Mouse (Mus musculus) ovary, adult 18-20 months (tissue): Measurements from ENCODE around the gene 2810004N23Rik.

ENCODE experiments used
- DNase-seq: peaks from one replicate; pipeline ENCODE4 v3.0.0; 2022; ENCODE audit warnings: low spot score, mixed read lengths

Gene 2810004N23Rik

DNA sequence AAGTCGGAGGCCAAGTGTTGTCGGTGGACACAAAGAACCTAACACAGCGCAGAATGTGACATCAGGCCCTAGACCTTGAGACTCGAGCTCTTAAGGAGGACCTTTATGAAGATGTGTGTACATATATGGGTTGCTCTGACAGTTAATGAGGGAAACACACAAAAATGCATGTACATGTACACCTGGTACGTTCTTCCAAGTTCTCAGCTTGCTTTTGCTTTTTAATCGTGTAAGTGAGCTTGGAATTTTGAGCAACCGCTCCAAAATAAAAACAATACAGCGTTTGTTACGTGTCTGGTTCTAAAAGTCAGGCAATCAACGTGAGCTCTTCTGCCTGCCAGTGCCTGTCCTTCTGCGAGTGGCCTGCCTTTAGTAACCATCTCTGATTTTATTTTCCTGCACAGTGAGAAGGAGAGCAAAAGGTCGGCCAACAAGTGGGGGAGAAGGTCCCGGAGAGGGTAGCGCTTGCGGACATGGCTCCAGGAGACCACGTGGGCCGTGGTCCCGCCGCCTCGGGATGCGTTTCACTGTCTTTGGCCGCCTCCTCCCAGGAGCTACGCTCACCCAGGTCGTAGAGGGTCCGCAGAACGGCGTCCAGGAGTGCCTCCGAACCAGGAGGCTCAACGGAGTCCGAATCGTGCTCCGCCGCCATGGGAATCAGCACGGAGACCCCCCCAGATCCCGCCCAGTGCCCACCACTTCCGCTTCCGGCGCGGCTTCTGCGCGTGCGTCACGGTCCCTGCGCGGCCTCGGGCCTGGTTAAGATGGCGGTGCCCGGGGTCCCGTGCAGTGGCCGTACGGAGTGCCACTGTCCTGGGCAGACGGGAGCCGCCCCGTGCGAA is at the start of gene 2810004N23Rik, which contains the start of gene Gnpat:
2810004N23Rik (minus strand) TSS at position 800 of the 842 bp plus-strand sequence.
Gnpat (plus strand) TSS at position 713 of the 842 bp plus-strand sequence.
- peak; percentile 87 for DNase-seq

GRCm38 (mm10) chr8:124911938-124912872 is 49.3 kb upstream of the 2810004N23Rik start:
- DNase-seq = no peak

DNA sequence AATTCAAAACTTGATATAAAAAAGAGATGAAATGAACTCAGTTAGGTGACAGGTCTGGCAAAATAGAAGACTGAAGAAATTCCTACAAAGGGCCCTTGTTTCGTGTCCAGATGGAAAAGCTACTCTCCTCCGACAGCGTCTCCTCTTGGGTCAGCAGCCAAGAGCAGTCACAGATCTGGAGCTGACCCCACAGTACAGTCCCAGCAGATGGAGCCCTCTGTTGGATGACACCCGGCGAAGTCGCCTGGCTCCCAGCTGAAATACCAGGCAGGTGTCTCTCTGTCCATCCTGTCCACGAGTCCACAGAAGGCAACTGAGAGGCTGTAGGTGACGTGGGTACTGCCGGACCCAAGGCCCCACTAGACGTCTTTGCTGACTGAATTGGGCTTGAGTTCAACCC is 47.4 kb upstream of the 2810004N23Rik start:
- DNase-seq = no peak

- DNase-seq = no peak
Observed at GRCm38 (mm10) chr8:124909936-124910335, 47.0 kb upstream of the 2810004N23Rik start.

DNA sequence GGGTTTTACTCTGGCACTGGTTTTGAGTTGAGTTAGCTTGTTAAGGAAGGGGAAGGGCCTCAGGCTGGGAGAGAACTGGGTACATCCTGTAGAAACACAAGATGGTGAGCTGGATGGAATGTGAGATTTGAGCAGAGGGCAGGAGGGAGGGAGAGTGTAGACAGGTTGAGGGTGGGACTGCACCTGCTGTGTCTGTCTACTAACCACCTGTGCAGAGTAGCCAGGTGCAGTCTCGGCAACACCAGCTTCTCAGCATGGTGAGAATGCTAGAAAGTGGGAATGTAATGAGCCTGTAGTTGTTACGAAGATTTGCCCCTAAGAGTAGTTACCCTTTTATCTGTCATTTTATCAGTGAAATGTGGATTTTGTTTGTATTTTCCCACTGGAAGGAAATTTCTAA is 42.6 kb upstream of the 2810004N23Rik start:
- DNase-seq = no peak

GRCm38 (mm10) chr8:124903198-124903597 is 40.3 kb upstream of the 2810004N23Rik start:
- no peak for DNase-seq

DNA sequence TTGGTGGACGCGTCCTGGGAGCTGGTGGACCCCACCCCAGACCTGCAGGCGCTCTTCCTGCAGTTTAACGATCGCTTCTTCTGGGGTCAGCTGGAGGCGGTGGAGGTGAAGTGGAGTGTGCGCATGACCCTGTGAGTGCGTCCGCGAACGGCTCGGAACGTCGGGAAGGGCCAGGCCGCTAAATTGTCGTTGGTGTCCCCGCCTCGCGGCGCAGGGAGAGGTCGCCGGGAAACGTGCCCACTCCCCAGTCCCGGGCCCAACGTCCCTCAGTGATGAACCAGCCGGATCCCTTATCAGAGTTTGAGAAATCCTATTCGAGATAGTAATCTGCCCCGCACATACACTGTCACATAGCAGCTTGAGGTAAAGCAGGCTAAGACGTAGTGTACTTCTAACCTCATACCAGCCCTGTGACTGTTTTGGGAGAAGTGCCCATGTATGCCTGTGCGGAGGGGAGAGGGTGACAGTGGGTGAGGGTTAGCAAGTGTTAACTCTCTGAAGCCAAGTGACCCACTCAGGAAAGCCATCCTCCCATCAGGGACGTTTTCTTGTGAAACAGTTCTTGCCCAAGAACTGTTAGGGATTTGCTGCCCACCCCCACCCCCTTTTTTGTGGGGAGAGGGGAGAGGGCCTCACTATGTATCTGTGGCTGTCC is 35.5 kb upstream of the 2810004N23Rik start:
- DNase-seq = no peak

DNA sequence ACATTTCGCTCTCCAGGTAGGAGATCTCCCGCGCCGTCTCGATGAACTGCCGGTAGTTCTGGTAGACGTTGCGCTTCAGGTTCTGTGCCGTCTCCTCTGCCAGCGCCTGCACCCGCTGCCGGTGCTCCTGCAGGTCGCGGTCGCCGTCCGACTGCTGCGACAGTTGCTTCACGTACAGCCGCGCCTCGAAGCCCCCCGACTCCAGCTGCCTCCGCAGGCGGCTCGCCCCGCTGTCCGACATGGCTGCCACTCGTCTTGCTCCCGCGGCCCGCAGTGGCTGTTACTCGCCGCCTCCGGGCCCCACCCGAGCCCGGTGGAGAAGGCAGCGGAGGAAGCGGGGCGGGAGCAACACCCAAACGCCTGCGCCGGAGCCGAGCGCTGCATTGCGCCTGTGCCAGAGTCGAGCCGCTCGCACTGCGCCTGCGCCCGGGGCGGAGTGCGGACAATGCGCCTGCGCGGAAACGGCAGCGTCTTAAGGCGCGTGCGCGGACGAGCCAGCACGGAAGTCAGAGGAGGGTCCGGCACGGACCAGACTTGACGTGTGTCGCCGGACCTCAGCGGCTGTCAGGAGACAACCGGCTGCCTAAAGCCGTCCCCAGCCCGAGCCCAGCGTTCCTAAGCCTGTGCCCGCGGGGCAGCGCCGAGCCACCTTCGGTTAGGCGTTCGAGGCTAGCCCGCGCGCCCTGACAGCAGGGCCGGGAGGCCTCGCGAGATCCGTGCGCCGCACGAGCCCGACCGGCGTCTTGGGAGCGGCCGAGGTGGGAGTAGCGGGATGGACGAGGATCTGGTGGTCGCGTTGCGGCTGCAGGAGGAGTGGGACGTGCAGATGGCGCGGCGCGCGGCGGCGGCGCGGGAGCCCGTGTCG is 34.7 kb upstream of the 2810004N23Rik start, which contains the start of the genes Exoc8 and Sprtn:
Exoc8 (minus strand) TSS at position 320 of the 865 bp plus-strand sequence.
Sprtn (plus strand) TSS at position 501 of the 865 bp plus-strand sequence.
- DNase-seq = peak; percentile 93

GRCm38 (mm10) chr8:124896632-124897385 is 33.9 kb upstream of the 2810004N23Rik start:
- peak; percentile 64 for DNase-seq

DNA sequence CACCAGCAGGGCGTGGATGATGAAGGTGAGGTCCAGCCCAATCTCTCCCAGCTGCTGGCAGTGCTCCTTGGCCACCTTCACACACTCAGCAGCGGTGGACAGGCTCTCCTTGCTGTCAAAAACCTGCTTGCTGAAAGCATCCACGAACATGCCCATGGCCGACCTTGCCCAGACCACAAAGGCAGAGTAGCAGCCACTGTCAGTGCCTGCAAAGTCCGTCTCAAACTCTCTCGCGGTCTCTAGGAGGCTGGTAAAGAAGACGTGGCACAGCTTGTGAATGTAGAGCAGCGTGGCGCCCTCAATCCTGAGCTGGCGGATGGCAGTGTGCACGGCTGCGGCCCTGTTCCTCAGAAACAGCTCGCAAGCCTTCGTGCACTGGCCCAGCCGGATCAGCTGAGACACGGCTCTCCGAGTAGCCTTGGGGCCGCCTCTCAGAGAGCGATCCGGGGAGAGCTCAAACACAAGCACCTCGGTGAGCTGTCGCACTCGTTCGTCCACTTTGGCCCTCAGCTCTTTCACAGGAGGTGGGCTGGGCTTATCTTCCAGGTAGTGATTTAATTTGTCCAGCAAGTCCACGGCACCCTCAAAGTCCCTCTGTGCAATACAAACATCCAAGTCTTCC is 33.2 kb upstream of the 2810004N23Rik start:
- DNase-seq = no peak

DNA sequence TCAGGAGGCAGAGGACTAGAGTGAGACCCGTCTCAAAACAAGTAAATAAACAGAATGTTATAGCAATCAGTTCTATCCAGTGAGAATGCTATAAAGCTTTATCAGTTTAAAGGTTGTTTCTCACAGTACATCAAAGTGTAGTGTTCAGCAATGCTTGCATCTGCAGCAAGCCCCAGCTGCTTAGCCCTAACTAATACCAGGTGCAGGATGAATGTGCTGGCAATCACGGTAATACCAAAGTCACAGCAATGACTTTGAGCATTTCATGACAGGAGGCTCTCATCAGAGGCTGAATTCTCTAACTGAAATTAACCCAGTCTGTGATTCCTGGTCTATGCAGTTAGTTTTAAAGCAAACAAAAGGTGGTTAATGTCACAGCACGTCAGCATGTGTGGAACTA is 29.7 kb upstream of the 2810004N23Rik start:
- DNase-seq = no peak

GRCm38 (mm10) chr8:124888385-124888784 is 25.5 kb upstream of the 2810004N23Rik start:
- no peak for DNase-seq

GRCm38 (mm10) chr8:124878946-124879526 is 16.1 kb upstream of the 2810004N23Rik start:
- DNase-seq = no peak

GRCm38 (mm10) chr8:124878141-124878540 is 15.2 kb upstream of the 2810004N23Rik start:
- DNase-seq = no peak

GRCm38 (mm10) chr8:124872690-124873089 is 9.8 kb upstream of the 2810004N23Rik start:
- DNase-seq = no peak

DNA sequence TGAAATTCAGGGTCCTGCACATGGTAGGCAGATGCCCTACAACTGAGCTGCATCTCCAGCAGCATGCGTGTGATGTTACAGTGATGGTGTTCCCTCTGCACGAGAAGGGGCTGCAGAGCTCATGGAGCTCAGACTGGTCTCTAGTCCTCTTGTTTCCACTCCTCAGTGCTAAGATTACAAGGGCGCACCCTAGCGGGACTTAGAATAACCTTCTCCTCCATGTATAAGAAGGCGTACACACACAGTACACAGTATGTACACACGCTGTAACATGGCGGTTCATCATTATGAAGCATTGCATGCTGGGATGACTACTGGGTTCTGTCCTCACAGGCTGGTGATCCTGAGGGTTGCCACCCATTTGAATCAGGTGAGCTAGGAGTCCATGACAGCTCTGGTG is 9.2 kb upstream of the 2810004N23Rik start:
- no peak for DNase-seq

DNA sequence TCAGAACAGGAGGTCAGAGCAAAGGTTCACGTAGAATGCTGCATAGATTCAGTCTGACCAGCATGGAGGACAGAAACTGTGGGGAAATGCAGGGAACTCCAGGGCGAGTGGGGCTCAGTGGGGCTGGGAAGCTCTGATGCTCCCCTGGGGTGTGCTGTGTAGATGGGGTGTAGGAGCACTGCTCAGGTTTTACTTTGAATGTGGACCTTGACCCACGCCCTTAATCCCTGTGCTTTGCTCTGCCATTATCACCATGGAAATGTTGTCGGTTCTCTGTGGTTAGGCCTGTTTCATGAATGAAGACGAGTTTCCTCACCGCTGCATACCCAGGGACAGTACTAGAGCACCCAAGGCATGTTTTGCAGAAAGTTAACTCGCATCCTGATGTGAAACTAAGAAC is 8.6 kb upstream of the 2810004N23Rik start:
- DNase-seq = no peak

GRCm38 (mm10) chr8:124869708-124870107 is 6.8 kb upstream of the 2810004N23Rik start:
- DNase-seq = no peak

- no peak for DNase-seq
Observed at GRCm38 (mm10) chr8:124867126-124867525, 4.2 kb upstream of the 2810004N23Rik start.
